Mouse (Mus musculus) limb, embryonic 14.5 days (tissue): ENCODE measurements around the gene E330009J07Rik. TPM values are rescaled to one million over a fixed set of nuclear protein-coding genes. Genes with fewer than 3 reads are reported as not detected.

Experiments used
- ATAC-seq: fragments of 200-750 bp; cut with Nextera tagmentation; 2 replicates; pipeline ENCODE4 v1.8.0; 2017; ENCODE audit warnings: low read depth, moderate number of reproducible peaks, moderate TSS enrichment; ENCODE audit not compliant: low FRiP score
- DNase-seq: peaks from one replicate; pipeline ENCODE4 v3.0.0-alpha.2; 2015; ENCODE audit warnings: low spot score
- H3K27ac ChIP-seq: fragments of 300-500 bp; sonication (generic); replicated peaks from 2 replicates; pipeline ENCODE4 v1.5.1; 2014; ENCODE audit warnings: low read depth, mild to moderate bottlenecking, low read length, moderate library complexity, mixed read lengths
- H3K27me3 ChIP-seq: fragments of 300-500 bp; sonication (generic); 2 replicates; pipeline ENCODE4 v1.6.1; 2014; ENCODE audit warnings: low read length, mixed read lengths; ENCODE audit not compliant: control insufficient read depth, insufficient read depth
- H3K36me3 ChIP-seq: fragments of 300-500 bp; sonication (generic); 2 replicates; pipeline ENCODE4 v1.6.1; 2014; ENCODE audit warnings: mild to moderate bottlenecking, low read length, moderate library complexity, mixed read lengths; ENCODE audit not compliant: control insufficient read depth, insufficient read depth
- H3K4me1 ChIP-seq: fragments of 300-500 bp; sonication (generic); 2 replicates; pipeline ENCODE4 v1.6.1; 2014; ENCODE audit warnings: antibody characterized with exemption, low read length, mixed read lengths; ENCODE audit not compliant: control insufficient read depth, insufficient read depth
- H3K4me2 ChIP-seq: fragments of 300-500 bp; sonication (generic); replicated peaks from 2 replicates; pipeline ENCODE4 v1.6.1; 2014; ENCODE audit warnings: low read depth, mild to moderate bottlenecking, low read length, moderate library complexity; ENCODE audit not compliant: severe bottlenecking
- H3K4me3 ChIP-seq: fragments of 300-500 bp; sonication (generic); replicated peaks from 2 replicates; pipeline ENCODE4 v1.5.1; 2014; ENCODE audit warnings: low read length
- H3K9ac ChIP-seq: fragments of 300-500 bp; sonication (generic); 2 replicates; pipeline ENCODE4 v1.6.1; 2014; ENCODE audit warnings: mild to moderate bottlenecking, low read depth, low read length, moderate library complexity; ENCODE audit not compliant: severe bottlenecking
- H3K9me3 ChIP-seq: fragments of 300-500 bp; sonication (generic); 2 replicates; pipeline ENCODE4 v1.6.1; 2016; ENCODE audit warnings: low read length; ENCODE audit not compliant: control insufficient read depth
- POLR2A ChIP-seq: fragments of 200-500 bp; IDR thresholded peaks from 2 replicates; pipeline ENCODE4 v1.8.0; 2012; ENCODE audit warnings: inconsistent platforms, mild to moderate bottlenecking, moderate library complexity, borderline replicate concordance; ENCODE audit not compliant: insufficient read depth, insufficient read length; ENCODE audit errors: extremely low read depth
- WGBS: fragments of 180-500 bp; shearing (Covaris S2); extraction: QIAGEN DNeasy Blood & Tissue Kit; methylation state at CpG from one replicate; pipeline ENCODE4 v1.1.7; 2014; 5-methylcytosine and 5-hydroxymethylcytosine counted together
- polyA plus RNA-seq, 2 experiments: library from polyadenylated mRNA; depleted of rRNA in 1 of 2; stranded (reverse) in 1 of 2; unstranded in 1 of 2; fragments of >200 nt; fragmentation: Nextera tagmentation in 1 of 2; extraction: Ambion mirVana in 1 of 2; gene quantifications; 2 replicates each; pipeline versions ENCODE4 v1.2.1 to v1.2.3; 2012 to 2014

E330009J07Rik gene
- polyA plus RNA-seq, 2 experiments: 5.5 to 7.2 TPM

DNA sequence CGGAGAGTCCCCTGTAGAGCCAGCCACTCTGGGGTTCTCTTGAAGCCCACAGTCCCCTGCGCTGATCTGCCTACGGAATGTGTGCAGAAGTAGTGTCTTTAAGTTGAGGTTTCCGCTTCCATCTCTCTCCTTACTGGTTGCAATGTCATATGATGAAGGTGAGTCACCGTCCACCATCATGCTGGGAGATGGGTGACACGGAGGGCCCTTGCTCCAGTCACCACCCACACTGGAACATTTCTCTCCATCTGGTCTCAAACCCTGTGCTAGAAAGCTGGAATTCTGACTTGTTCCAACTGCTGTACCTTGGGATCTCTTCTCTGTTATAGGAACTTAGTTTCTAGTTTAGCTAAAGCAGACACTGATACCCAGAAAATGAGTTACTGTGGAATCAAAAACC lies 14.8 kb downstream of the E330009J07Rik start:
- 93% methylated on average over 6 of the region's 6 CpGs for WGBS
- DNase-seq (no peak), ATAC-seq (no peak)
- H3K9ac ChIP-seq: no peak overlapping the region
- no peak overlapping the region for H3K4me2 ChIP-seq
- H3K4me1 ChIP-seq: no peaks in the 10 kb centered on the region
- no peaks in the 10 kb centered on the region for H3K9me3 ChIP-seq
- TF ChIP-seq POLR2A: no peak
- H3K4me3 ChIP-seq: no peak overlapping the region
- H3K27me3 ChIP-seq: no peaks in the 10 kb centered on the region
- H3K36me3 ChIP-seq: 0 out of 2 replicates have a peak, but pooled peaks cover 4% of the 10 kb centered on the region
- no peak overlapping the region for H3K27ac ChIP-seq

DNA sequence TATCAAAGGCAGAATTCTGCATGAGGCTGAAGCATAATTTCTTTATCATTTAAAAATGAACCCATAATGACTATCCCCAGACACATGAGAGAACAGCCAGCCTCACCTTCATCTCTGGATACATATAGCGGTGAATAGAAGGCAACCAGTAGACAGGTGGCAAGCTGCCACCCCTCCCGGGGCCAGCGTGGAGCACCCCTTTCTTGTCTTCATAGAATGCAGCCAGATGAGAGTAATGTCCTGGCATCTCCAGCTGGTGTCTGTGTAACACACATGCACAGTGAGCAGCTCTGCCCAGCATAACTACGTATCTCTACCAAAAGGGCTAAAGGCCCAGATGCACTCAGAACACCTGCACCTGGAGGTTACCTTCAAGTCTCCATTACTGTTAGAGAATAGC lies 17.5 kb downstream of the E330009J07Rik start:
- H3K27me3 ChIP-seq: no peaks in the 10 kb centered on the region
- H3K4me3 ChIP-seq: no peak overlapping the region
- H3K36me3 ChIP-seq: 0 out of 2 replicates have a peak, but pooled peaks cover 4% of the 10 kb centered on the region
- H3K9ac ChIP-seq: no peak overlapping the region
- TF ChIP-seq POLR2A: no peak
- no peaks in the 10 kb centered on the region for H3K4me1 ChIP-seq
- WGBS: 95% methylated on average over 4 of the region's 4 CpGs
- ATAC-seq (no peak), DNase-seq (no peak)
- H3K27ac ChIP-seq: no peak overlapping the region
- no peak overlapping the region for H3K4me2 ChIP-seq
- H3K9me3 ChIP-seq: no peaks in the 10 kb centered on the region

DNA sequence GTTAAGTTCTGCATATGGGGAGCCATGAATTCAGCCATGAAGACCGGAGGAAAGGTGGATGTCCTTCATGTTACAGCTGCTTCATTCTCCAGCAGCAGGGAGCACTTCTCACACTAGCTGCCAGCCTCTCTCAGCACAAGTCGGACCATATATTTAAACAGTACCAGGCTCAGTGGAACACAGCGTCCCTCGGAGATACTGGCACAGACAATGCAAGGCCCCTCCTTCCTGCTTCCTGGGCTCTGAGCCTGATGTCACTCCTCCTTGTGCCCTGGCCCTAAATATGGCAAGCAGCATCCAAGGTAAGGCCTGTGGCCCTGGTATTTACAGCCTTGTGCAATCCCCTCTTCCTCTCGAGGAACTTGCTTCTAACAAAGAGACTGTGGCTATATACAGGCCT lies 20.1 kb downstream of the E330009J07Rik start:
- no peak for TF ChIP-seq POLR2A
- no peak for DNase-seq
- H3K4me2 ChIP-seq: no peak overlapping the region
- H3K27ac ChIP-seq: no peak overlapping the region
- no peak overlapping the region for H3K4me3 ChIP-seq
- WGBS: 79% methylated on average over 5 of the region's 5 CpGs
- no peak overlapping the region for H3K9ac ChIP-seq
- H3K4me1 ChIP-seq: no peaks in the 10 kb centered on the region
- 0 out of 2 replicates have a peak, but pooled peaks cover 7% of the 10 kb centered on the region for H3K36me3 ChIP-seq
- ATAC-seq: no peak
- no peaks in the 10 kb centered on the region for H3K27me3 ChIP-seq
- no peaks in the 10 kb centered on the region for H3K9me3 ChIP-seq

DNA sequence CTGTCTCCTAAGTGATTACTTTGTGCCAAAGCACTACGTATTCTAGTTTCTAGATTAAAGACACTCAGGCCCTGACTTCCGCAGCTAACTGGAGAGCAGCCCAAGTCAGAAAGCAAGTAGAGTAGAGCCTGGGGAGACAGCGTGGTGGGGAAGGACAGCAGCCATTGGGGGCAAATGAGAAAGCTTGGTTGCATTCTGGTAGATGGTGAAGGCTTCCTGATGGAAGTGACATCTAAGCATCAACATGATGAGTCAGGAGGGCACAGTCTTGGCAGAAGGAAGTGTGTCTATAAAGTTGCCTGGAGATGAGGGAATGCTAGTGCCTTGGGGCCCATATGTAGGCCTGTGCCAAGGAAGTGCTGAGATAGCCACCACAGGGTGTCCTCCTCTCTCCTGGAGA lies 22.4 kb downstream of the E330009J07Rik start:
- 93% methylated on average over 3 of the region's 3 CpGs for WGBS
- Histone ChIP-seq H3K9ac (no peak overlapping the region), H3K9me3 (no peaks in the 10 kb centered on the region), H3K27ac (no peak overlapping the region), H3K27me3 (no peaks in the 10 kb centered on the region), H3K4me3 (no peak overlapping the region), H3K4me1 (no peaks in the 10 kb centered on the region), H3K4me2 (no peak overlapping the region), H3K36me3 (peaks cover 12% of the 10 kb centered on the region)
- no peak for TF ChIP-seq POLR2A
- no peak for ATAC-seq
- no peak for DNase-seq

DNA sequence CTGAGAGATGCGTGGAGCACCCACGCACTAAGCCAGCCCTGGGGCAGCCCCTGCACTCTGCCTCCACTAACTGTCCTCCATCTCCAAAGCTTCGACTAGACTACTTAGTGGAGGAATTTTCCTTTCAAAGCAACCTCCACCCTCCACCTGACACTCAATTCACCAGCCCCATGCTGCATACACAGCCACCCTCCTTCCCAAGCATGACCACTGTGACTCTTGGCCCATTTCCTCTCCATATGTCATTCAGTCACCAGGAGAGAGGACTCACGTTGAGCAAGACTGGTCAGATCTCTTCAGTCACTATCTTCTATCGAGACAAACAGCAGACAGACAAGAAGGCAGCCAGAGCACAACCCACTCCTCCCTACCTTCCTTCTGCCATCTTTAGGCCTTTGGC lies 22.9 kb downstream of the E330009J07Rik start:
- H3K4me3 ChIP-seq: no peak overlapping the region
- peaks cover 15% of the 10 kb centered on the region for H3K36me3 ChIP-seq
- DNase-seq: no peak
- no peak for TF ChIP-seq POLR2A
- no peaks in the 10 kb centered on the region for H3K27me3 ChIP-seq
- H3K4me1 ChIP-seq: no peaks in the 10 kb centered on the region
- H3K27ac ChIP-seq: no peak overlapping the region
- no peaks in the 10 kb centered on the region for H3K9me3 ChIP-seq
- ATAC-seq: no peak
- WGBS: 87% methylated on average over 5 of the region's 5 CpGs
- no peak overlapping the region for H3K9ac ChIP-seq
- no peak overlapping the region for H3K4me2 ChIP-seq

DNA sequence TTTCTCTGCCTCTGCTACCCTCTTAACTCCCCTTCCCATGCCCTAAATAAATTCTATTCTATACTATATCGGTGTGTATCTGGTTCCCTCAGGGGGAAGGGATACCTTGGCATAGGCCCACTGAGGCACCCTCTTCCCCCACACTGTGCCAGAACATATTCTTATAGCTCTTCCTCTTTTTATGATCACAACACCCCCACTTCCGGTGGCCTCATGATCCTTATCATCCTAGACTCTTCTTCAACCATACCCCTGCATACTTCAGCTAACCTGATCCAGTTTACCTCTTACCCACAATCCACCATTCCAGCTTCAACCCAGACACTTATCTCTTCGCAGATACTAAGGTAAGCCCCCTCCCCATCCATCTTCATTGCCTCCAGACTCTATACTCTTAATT lies 24.9 kb downstream of the E330009J07Rik start:
- H3K27me3 ChIP-seq: no peaks in the 10 kb centered on the region
- peaks cover 29% of the 10 kb centered on the region for H3K36me3 ChIP-seq
- no peak overlapping the region for H3K4me3 ChIP-seq
- no peaks in the 10 kb centered on the region for H3K9me3 ChIP-seq
- H3K4me1 ChIP-seq: no peaks in the 10 kb centered on the region
- H3K27ac ChIP-seq: no peak overlapping the region
- no peak for DNase-seq
- 96% methylated on average over 3 of the region's 3 CpGs for whole genome bisulfite sequencing
- no peak for TF ChIP-seq POLR2A
- no peak overlapping the region for H3K4me2 ChIP-seq
- no peak overlapping the region for H3K9ac ChIP-seq
- no peak for ATAC-seq
